Comparison of ENCODE assay signal across 13 mouse cellular contexts in the genomic region with DNA sequence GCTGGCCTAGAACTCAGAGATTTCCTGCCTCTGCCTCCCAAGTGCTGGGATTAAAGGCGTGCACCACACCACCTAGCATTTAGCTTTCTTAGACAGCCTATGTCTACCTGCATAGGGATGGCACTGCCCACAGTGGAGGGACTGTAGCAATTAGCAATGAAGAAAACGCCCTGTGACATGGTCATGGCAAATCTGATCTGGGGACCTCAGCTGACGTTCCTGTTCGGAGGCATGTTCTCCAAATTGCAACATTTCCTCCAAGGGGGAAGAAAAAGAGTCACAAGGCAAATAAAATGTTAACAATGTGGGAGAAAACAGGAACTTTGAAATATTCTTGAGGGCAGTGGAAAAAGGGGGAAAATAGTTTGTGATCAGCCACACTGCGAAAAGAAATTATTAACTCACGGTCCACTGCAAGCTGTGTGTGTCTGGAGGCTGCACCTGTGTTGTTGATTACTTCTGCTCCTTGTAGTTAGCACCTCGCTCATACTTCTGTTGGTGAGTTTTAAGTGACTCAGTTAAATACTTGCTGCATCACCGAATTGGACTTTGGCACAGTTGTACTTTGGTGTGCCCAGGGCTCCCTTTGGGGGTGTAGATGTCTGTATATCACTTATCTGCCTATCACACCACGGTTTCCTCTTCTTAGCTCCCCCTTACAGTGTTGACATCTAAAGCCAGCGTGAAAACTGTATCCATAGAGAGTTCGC. TPM values are rescaled to one million over a fixed set of nuclear protein-coding genes. Genes with fewer than 3 reads are reported as not detected.
A peak's percentile ranks its signal among the peaks of the same experiment; 100 is the strongest.
DNase-seq lines count a peak whose midpoint lies in the region; ATAC-seq lines count a peak whose summit lies in the region.
"Had no signal": no experiment of that assay in that cellular context is flagged by ENCODE, and none has a peak within 500 bp of the region (broad histone marks: within the 10 kb centered on the region; RNA-seq: fewer than 3 reads in every experiment).

No protein-coding gene starts in this region.

- H3K4me3 ChIP-seq in heart, embryonic 10.5 days, result no peak overlapping the region
- no peak overlapping the region for H3K4me3 ChIP-seq in hindbrain, embryonic 10.5 days
- no peak overlapping the region for H3K4me3 ChIP-seq in neural tube, embryonic 15.5 days (replicated peaks)
- H3K4me3 ChIP-seq: embryonic facial prominence, embryonic 15.5 days had no signal

- no peaks in the 10 kb centered on the region for H3K4me1 ChIP-seq in heart, embryonic 10.5 days
- H3K4me1 ChIP-seq in hindbrain, embryonic 10.5 days (replicated peaks), result no peaks in the 10 kb centered on the region
- no peaks in the 10 kb centered on the region for H3K4me1 ChIP-seq in neural tube, embryonic 15.5 days
- H3K4me1 ChIP-seq: embryonic facial prominence, embryonic 15.5 days had no signal

- peak; percentile 59 for ATAC-seq in erythroblast, adult 5-6 weeks (replicated peaks; ENCODE audit: low FRiP score, poor library complexity, severe bottlenecking)
- ATAC-seq in megakaryocyte progenitor cell, adult 5-6 weeks (replicated peaks; ENCODE audit: poor library complexity), result peak; percentile 83
- ATAC-seq in CD4-positive, CD25-positive, alpha-beta regulatory T cell, adult 4 months, result no peak
- no peak for ATAC-seq in neural tube, embryonic 15.5 days (ENCODE audit: low FRiP score)

- H3K9me3 ChIP-seq in heart, embryonic 10.5 days, result no peaks in the 10 kb centered on the region
- H3K9me3 ChIP-seq in hindbrain, embryonic 10.5 days, result no peaks in the 10 kb centered on the region
- H3K9me3 ChIP-seq in neural tube, embryonic 15.5 days (replicated peaks), result no peaks in the 10 kb centered on the region
- H3K9me3 ChIP-seq: embryonic facial prominence, embryonic 15.5 days had no signal

- peak; percentile 8 for DNase-seq in heart, adult 8-10 months (ENCODE audit: low spot score)
- no peak for DNase-seq in heart, embryonic 10.5 days (ENCODE audit: low spot score)
- peak; percentile 57 to 81 for DNase-seq in kidney, postnatal 25 days
- DNase-seq in hindbrain, embryonic 10.5 days (ENCODE audit: low spot score), result no peak
- DNase-seq: adrenal gland, postnatal 25 days; cerebellum, postnatal 10 days; midbrain, embryonic 14.5 days; thymus, postnatal 25 days had no signal

- WGBS in heart, embryonic 10.5 days, result 88% methylated on average over 11 of the region's 11 CpGs
- WGBS in hindbrain, embryonic 10.5 days, result 88% methylated on average over 11 of the region's 11 CpGs
- 91% methylated on average over 11 of the region's 11 CpGs for WGBS in neural tube, embryonic 15.5 days

- no peaks in the 10 kb centered on the region for H3K27me3 ChIP-seq in heart, embryonic 10.5 days (ENCODE audit: insufficient read depth, poor library complexity, severe bottlenecking)
- no peaks in the 10 kb centered on the region for H3K27me3 ChIP-seq in hindbrain, embryonic 10.5 days (ENCODE audit: insufficient read depth, poor library complexity, severe bottlenecking)
- H3K27me3 ChIP-seq in neural tube, embryonic 15.5 days (replicated peaks), result no peaks in the 10 kb centered on the region
- H3K27me3 ChIP-seq: embryonic facial prominence, embryonic 15.5 days had no signal

- no peak overlapping the region for H3K27ac ChIP-seq in heart, embryonic 10.5 days
- H3K27ac ChIP-seq in hindbrain, embryonic 10.5 days, result no peak overlapping the region
- no peak overlapping the region for H3K27ac ChIP-seq in neural tube, embryonic 15.5 days (replicated peaks)
- H3K27ac ChIP-seq: embryonic facial prominence, embryonic 15.5 days had no signal

- H3K4me2 ChIP-seq in neural tube, embryonic 15.5 days, result no peak overlapping the region
- H3K4me2 ChIP-seq: embryonic facial prominence, embryonic 15.5 days had no signal

- no peak overlapping the region for H3K9ac ChIP-seq in neural tube, embryonic 15.5 days (replicated peaks)
- H3K9ac ChIP-seq: embryonic facial prominence, embryonic 15.5 days had no signal

- peaks cover 9% of the 10 kb centered on the region for H3K36me3 ChIP-seq in heart, embryonic 10.5 days
- H3K36me3 ChIP-seq in hindbrain, embryonic 10.5 days, result 0 out of 2 replicates have a peak, but pooled peaks cover 4% of the 10 kb centered on the region
- no peaks in the 10 kb centered on the region for H3K36me3 ChIP-seq in neural tube, embryonic 15.5 days
- H3K36me3 ChIP-seq: embryonic facial prominence, embryonic 15.5 days had no signal

RNA-seq across cellular contexts. Expression of a gene that starts 9.6 kb away (rescaled TPM):
- 10 to 100 TPM; 15.5 to 21.9 (median 19.3) TPM for total RNA-seq in heart, adult 8-10 months (2022)
- 36.0 and 40.9 TPM in 2 replicates for polyA plus RNA-seq in heart, embryonic 10.5 days (2016; fragmentation: Nextera tagmentation; extraction: Ambion mirVana)
- total RNA-seq in erythroblast, adult 5-6 weeks (2015; ENCODE audit: low replicate concordance), result 2.1 and 29.7 TPM in 2 replicates
- 18.3 and 26.8 TPM in 2 replicates for total RNA-seq in erythroblast, adult 5-6 weeks (2017; ENCODE audit: low replicate concordance)
- total RNA-seq in megakaryocyte progenitor cell, adult 5-6 weeks (2015), result 37.0 and 38.7 TPM in 2 replicates
- 30.9 and 42.2 TPM in 2 replicates for total RNA-seq in megakaryocyte progenitor cell, adult 5-6 weeks (2017)
- 100 to 1,000 TPM; 105 to 107 TPM for polyA plus RNA-seq in CD4-positive, CD25-positive, alpha-beta regulatory T cell, adult 4 months (2017; shearing (Covaris generic))
- 20.1 and 20.3 TPM in 2 replicates for polyA plus RNA-seq in hindbrain, embryonic 10.5 days (2016; fragmentation: Nextera tagmentation; extraction: Ambion mirVana)
- polyA plus RNA-seq in neural tube, embryonic 15.5 days (2015; fragmentation: Nextera tagmentation; extraction: Ambion mirVana), result 34.4 and 40.9 TPM in 2 replicates

RNA-seq across cellular contexts. Expression of a gene that starts 53.7 kb away (rescaled TPM):
- 1 to 10 TPM in 1 of 4 experiments, under 1 TPM in 3; 0.52 to 1.4 (median 0.52) TPM for total RNA-seq in heart, adult 8-10 months (2022)
- polyA plus RNA-seq in heart, embryonic 10.5 days (2016; fragmentation: Nextera tagmentation; extraction: Ambion mirVana), result 70.9 and 76.9 TPM in 2 replicates
- 20.8 and 25.9 TPM in 2 replicates for total RNA-seq in erythroblast, adult 5-6 weeks (2015; ENCODE audit: low replicate concordance)
- total RNA-seq in erythroblast, adult 5-6 weeks (2017; ENCODE audit: low replicate concordance), result 37.4 and 64.0 TPM in 2 replicates
- 49.5 and 53.5 TPM in 2 replicates for total RNA-seq in megakaryocyte progenitor cell, adult 5-6 weeks (2015)
- total RNA-seq in megakaryocyte progenitor cell, adult 5-6 weeks (2017), result 57.3 and 58.7 TPM in 2 replicates
- 10 to 100 TPM in 1 of 2 experiments, 1 to 10 TPM in 1; 5.9 to 15.6 TPM for polyA plus RNA-seq in CD4-positive, CD25-positive, alpha-beta regulatory T cell, adult 4 months (2017; shearing (Covaris generic))
- polyA plus RNA-seq in hindbrain, embryonic 10.5 days (2016; fragmentation: Nextera tagmentation; extraction: Ambion mirVana), result 83.7 and 110 TPM in 2 replicates
- polyA plus RNA-seq in neural tube, embryonic 15.5 days (2015; fragmentation: Nextera tagmentation; extraction: Ambion mirVana), result 10.2 and 26.5 TPM in 2 replicates

Comparison
In these comparisons a context has a peak if more than half of its experiments do, and no peak if none do; other contexts are left out.
1. DNase-seq: peak in heart, adult 8-10 months (single experiment) and kidney, postnatal 25 days (2 of 2); none in heart, embryonic 10.5 days (single experiment) and hindbrain, embryonic 10.5 days (single experiment).
2. ATAC-seq: peak in erythroblast, adult 5-6 weeks (single experiment) and megakaryocyte progenitor cell, adult 5-6 weeks (single experiment); none in CD4-positive, CD25-positive, alpha-beta regulatory T cell, adult 4 months (single experiment) and neural tube, embryonic 15.5 days (single experiment).